Mouse (Mus musculus) B cell, adult 2 months (primary cell): ENCODE measurements around the gene Oasl2.
"Not testable (repeated sequence)": the region's sequence is repeated elsewhere in the genome, so short reads cannot be mapped to it uniquely, and the experiment has no call there.

ENCODE experiments used
- DNase-seq, 2 experiments: peaks; one replicate each; pipeline ENCODE4 v3.0.0; 2022

Gene Oasl2

GRCm38 (mm10) chr5:114896688-114897373 is at the start of gene Oasl2:
Gene Oasl2, plus strand, starts transcription at chr5:114896936.
- no peak for DNase-seq

- no peak for DNase-seq
Observed at GRCm38 (mm10) chr5:114851565-114852236, 45.0 kb upstream of the Oasl2 start.

- not testable (repeated sequence) for DNase-seq
Observed at GRCm38 (mm10) chr5:114853364-114853763, 43.4 kb upstream of the Oasl2 start, which contains the start of gene 4930519G04Rik. Gene 4930519G04Rik, plus strand, starts transcription at chr5:114853664.

GRCm38 (mm10) chr5:114858582-114858981 is 38.2 kb upstream of the Oasl2 start, which contains the start of gene Gm9936:
Gene Gm9936, minus strand, starts transcription at chr5:114858682.
- no peak for DNase-seq

- peak; percentile 77 for DNase-seq
Observed at GRCm38 (mm10) chr5:114859253-114859652, 37.5 kb upstream of the Oasl2 start.

GRCm38 (mm10) chr5:114861730-114862129 is 35.0 kb upstream of the Oasl2 start:
- no peak for DNase-seq

GRCm38 (mm10) chr5:114864813-114865212 is 31.9 kb upstream of the Oasl2 start:
- DNase-seq, result peak; percentile 62 to 70

GRCm38 (mm10) chr5:114865279-114865678 is 31.5 kb upstream of the Oasl2 start:
- DNase-seq, result no peak

- DNase-seq, result peak; percentile 47 to 51
Observed at GRCm38 (mm10) chr5:114875858-114876257, 20.9 kb upstream of the Oasl2 start.

GRCm38 (mm10) chr5:114876331-114876730 is 20.4 kb upstream of the Oasl2 start:
- DNase-seq, result no peak

- no peak for DNase-seq
Observed at GRCm38 (mm10) chr5:114877487-114877886, 19.2 kb upstream of the Oasl2 start.

GRCm38 (mm10) chr5:114879399-114879798 is 17.3 kb upstream of the Oasl2 start:
- no peak for DNase-seq

- DNase-seq, result peak; percentile 56 to 61
Observed at GRCm38 (mm10) chr5:114882319-114882718, 14.4 kb upstream of the Oasl2 start.

GRCm38 (mm10) chr5:114883022-114883421 is 13.7 kb upstream of the Oasl2 start:
- DNase-seq, result no peak

- DNase-seq, result no peak
Observed at GRCm38 (mm10) chr5:114886801-114887200, 9.9 kb upstream of the Oasl2 start.

- no peak for DNase-seq
Observed at GRCm38 (mm10) chr5:114888995-114889394, 7.7 kb upstream of the Oasl2 start.

- no peak for DNase-seq
Observed at GRCm38 (mm10) chr5:114895542-114895941, 1.2 kb upstream of the Oasl2 start.

- peak; percentile 25 to 26 for DNase-seq
Observed at GRCm38 (mm10) chr5:114897374-114897793, 648 bp downstream of the Oasl2 start.

GRCm38 (mm10) chr5:114898857-114899256 is 2.1 kb downstream of the Oasl2 start:
- DNase-seq, result no peak

GRCm38 (mm10) chr5:114902413-114902812 is 5.7 kb downstream of the Oasl2 start:
- DNase-seq, result peak; percentile 76 to 77

- DNase-seq, result no peak
Observed at GRCm38 (mm10) chr5:114908598-114909305, 12.0 kb downstream of the Oasl2 start.

GRCm38 (mm10) chr5:114913686-114914085 is 16.9 kb downstream of the Oasl2 start:
- no peak for DNase-seq

- DNase-seq, result no peak
Observed at GRCm38 (mm10) chr5:114914855-114915254, 18.1 kb downstream of the Oasl2 start.

GRCm38 (mm10) chr5:114915854-114916253 is 19.1 kb downstream of the Oasl2 start:
- DNase-seq, result no peak
